ENCODE assay signal across 9 mouse cellular contexts in the genomic region with DNA sequence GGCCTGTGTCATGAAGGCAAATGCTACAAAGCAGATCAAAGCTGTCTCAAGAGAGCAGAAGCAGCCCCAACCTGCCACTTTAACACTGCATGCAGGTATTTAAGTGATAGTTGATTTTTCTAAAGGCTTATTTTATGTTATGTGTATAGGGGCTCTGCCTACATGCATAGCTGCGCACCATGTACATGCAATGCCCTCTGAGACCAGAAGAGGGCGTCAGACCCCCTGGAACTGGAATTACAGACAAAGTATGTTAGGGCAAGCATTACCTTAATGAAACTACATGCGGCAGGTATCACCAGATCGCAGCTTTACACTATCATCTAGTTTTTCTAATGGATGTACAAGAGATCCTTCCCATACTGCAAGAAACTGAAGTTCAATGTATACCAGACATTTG. TPM values are rescaled to one million over a fixed set of nuclear protein-coding genes. Genes with fewer than 3 reads are reported as not detected.
DNase-seq lines count a peak whose midpoint lies in the region; ATAC-seq and TF ChIP-seq lines count a peak whose summit lies in the region.
"Had no signal": no experiment of that assay in that cellular context is flagged by ENCODE, and none has a peak within 500 bp of the region (broad histone marks: within the 10 kb centered on the region; RNA-seq: fewer than 3 reads in every experiment).

No protein-coding gene starts in this region.

- peak; percentile 64 for TF ChIP-seq CTCF in kidney, adult 2 months (conservative IDR thresholded peaks at IDR 0.05; ENCODE audit: insufficient read depth, insufficient read length, low read depth, low read length)
- peak; percentile 87 for TF ChIP-seq CTCF in E14TG2a.4 (conservative IDR thresholded peaks at IDR 0.05; ENCODE audit: low read length)

- H3K4me3 ChIP-seq in kidney, adult 2 months (ENCODE audit: insufficient read depth, low read depth, low read length) = no peak overlapping the region
- H3K4me3 ChIP-seq in kidney, embryonic 16.5 days (ENCODE audit: low read length) = no peak overlapping the region
- no peak overlapping the region for H3K4me3 ChIP-seq in E14TG2a.4 (replicated peaks; ENCODE audit: low read length)
- H3K4me3 ChIP-seq: heart, embryonic 15.5 days; midbrain, embryonic 12.5 days had no signal

- H3K4me2 ChIP-seq in kidney, embryonic 16.5 days (replicated peaks; ENCODE audit: low read depth, low read length) = no peak overlapping the region
- H3K4me2 ChIP-seq: heart, embryonic 15.5 days; midbrain, embryonic 12.5 days had no signal

- no peaks in the 10 kb centered on the region for H3K27me3 ChIP-seq in kidney, adult 2 months (replicated peaks; ENCODE audit: control insufficient read depth, insufficient read depth, low read length)
- no peaks in the 10 kb centered on the region for H3K27me3 ChIP-seq in kidney, embryonic 16.5 days (ENCODE audit: insufficient read depth, low read length)
- no peaks in the 10 kb centered on the region for H3K27me3 ChIP-seq in E14TG2a.4 (ENCODE audit: insufficient read depth, low read length)
- H3K27me3 ChIP-seq: heart, embryonic 15.5 days; midbrain, embryonic 12.5 days had no signal

- DNase-seq in kidney, adult 2 months = peak; percentile 38
- peak; percentile 65 to 69 for DNase-seq in B cell, adult 2 months
- DNase-seq in cerebellum, adult 9-10 months = peak; percentile 50
- DNase-seq in kidney, postnatal 14 days = peak; percentile 30
- DNase-seq in spleen, postnatal 4 days (ENCODE audit: low spot score in 2 of 2) = peak; percentile 60 to 80

- 72% methylated on average over 4 of the region's 4 CpGs for WGBS in kidney, adult 2 months
- WGBS in kidney, embryonic 16.5 days = 72% methylated on average over 4 of the region's 4 CpGs

- no peaks in the 10 kb centered on the region for H3K4me1 ChIP-seq in kidney, adult 2 months (ENCODE audit: control insufficient read depth, insufficient read depth, low read length)
- no peaks in the 10 kb centered on the region for H3K4me1 ChIP-seq in kidney, embryonic 16.5 days (ENCODE audit: insufficient read depth, low read length)
- H3K4me1 ChIP-seq in E14TG2a.4 (replicated peaks; ENCODE audit: low read depth, low read length) = no peaks in the 10 kb centered on the region
- H3K4me1 ChIP-seq: heart, embryonic 15.5 days; midbrain, embryonic 12.5 days had no signal

- no peaks in the 10 kb centered on the region for H3K9me3 ChIP-seq in kidney, embryonic 16.5 days (ENCODE audit: low read length)
- H3K9me3 ChIP-seq in E14TG2a.4 (ENCODE audit: low read length) = no peaks in the 10 kb centered on the region
- H3K9me3 ChIP-seq: heart, embryonic 15.5 days; midbrain, embryonic 12.5 days had no signal

- no peak for ATAC-seq in kidney, embryonic 16.5 days (ENCODE audit: low FRiP score, low TSS enrichment)

- H3K9ac ChIP-seq in kidney, embryonic 16.5 days (replicated peaks; ENCODE audit: low read length) = no peak overlapping the region
- H3K9ac ChIP-seq: heart, embryonic 15.5 days; midbrain, embryonic 12.5 days had no signal

- peaks cover 7% of the 10 kb centered on the region for H3K36me3 ChIP-seq in kidney, adult 2 months (ENCODE audit: control insufficient read depth, insufficient read depth, low read length)
- peaks cover 55% of the 10 kb centered on the region for H3K36me3 ChIP-seq in kidney, embryonic 16.5 days (ENCODE audit: insufficient read depth, low read length)
- peaks cover 90% of the 10 kb centered on the region for H3K36me3 ChIP-seq in E14TG2a.4 (ENCODE audit: insufficient read depth, low read length)

- H3K27ac ChIP-seq in kidney, adult 2 months (ENCODE audit: insufficient read depth, low read depth, low read length) = no peak overlapping the region
- H3K27ac ChIP-seq in kidney, embryonic 16.5 days (ENCODE audit: low read length) = no peak overlapping the region
- H3K27ac ChIP-seq: heart, embryonic 15.5 days; midbrain, embryonic 12.5 days had no signal

- no peak for TF ChIP-seq POLR2A in kidney, adult 2 months (IDR thresholded peaks at IDR 0.05; ENCODE audit: low read depth, low read length)

RNA-seq across cellular contexts. Expression of a gene that starts 27.9 kb away (rescaled TPM):
- polyA plus RNA-seq in kidney, adult 2 months (2012; rRNA removed) = 22.7 and 23.5 TPM in 2 replicates
- polyA plus RNA-seq in kidney, embryonic 16.5 days (2015; fragmentation: Nextera tagmentation; extraction: Ambion mirVana) = 39.4 and 46.2 TPM in 2 replicates
